13 mouse cellular contexts compared by ENCODE assay signal in the genomic region with DNA sequence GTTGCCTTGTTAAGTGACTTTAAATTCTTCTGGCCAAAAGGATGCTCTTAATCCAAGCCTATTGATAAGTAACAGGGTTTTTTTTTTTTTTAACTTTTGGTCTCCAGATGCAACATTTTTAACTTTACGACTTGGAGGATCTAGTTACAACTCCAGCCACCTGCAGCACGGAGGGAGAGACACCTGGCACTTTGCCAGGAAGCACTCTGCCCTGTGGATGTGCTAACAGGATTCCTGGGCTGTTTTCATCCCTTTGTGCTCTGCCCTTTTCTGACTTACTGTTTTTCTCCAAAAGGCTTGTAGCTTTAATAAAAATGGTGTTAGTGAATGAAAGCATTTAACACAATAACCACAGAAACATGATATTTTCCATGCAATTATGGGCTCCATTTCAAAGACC.
A peak's percentile ranks its signal among the peaks of the same experiment; 100 is the strongest.
DNase-seq lines count a peak whose midpoint lies in the region; ATAC-seq lines count a peak whose summit lies in the region.
"Had no signal": no experiment of that assay in that cellular context is flagged by ENCODE, and none has a peak within 500 bp of the region (broad histone marks: within the 10 kb centered on the region; RNA-seq: fewer than 3 reads in every experiment).

No protein-coding gene starts in this region.

- H3K9ac ChIP-seq in kidney, embryonic 16.5 days (replicated peaks; ENCODE audit: low read length): no peak overlapping the region
- H3K9ac ChIP-seq: embryonic facial prominence, embryonic 13.5 days; liver, embryonic 13.5 days; stomach, embryonic 15.5 days had no signal

- DNase-seq in embryo, embryonic 11.5 days (ENCODE audit: low read depth, low spot score): peak; percentile 51
- no peak for DNase-seq in embryo, embryonic 9.5 days (ENCODE audit: extremely low spot score)
- no peak for DNase-seq in kidney, adult 18-20 months
- peak; percentile 17 for DNase-seq in ZHBTc4 (ENCODE audit: low read depth, low spot score)
- peak; percentile 9 to 37 for DNase-seq in kidney, postnatal 36 days
- no peak for DNase-seq in right cerebral cortex, postnatal 25 days
- no peak for DNase-seq in ovary, postnatal 14 days (ENCODE audit: low spot score)
- DNase-seq: heart, postnatal 10 days; liver, embryonic 13.5 days; right cerebral cortex, adult 18-20 months had no signal

- WGBS in kidney, embryonic 16.5 days: 3% methylated on average over 2 of the region's 2 CpGs

- no peak overlapping the region for H3K4me2 ChIP-seq in kidney, embryonic 16.5 days (replicated peaks; ENCODE audit: low read depth, low read length)
- H3K4me2 ChIP-seq: embryonic facial prominence, embryonic 13.5 days; liver, embryonic 13.5 days; stomach, embryonic 15.5 days had no signal

- no peak overlapping the region for H3K4me3 ChIP-seq in kidney, embryonic 16.5 days (ENCODE audit: low read length)
- H3K4me3 ChIP-seq: embryonic facial prominence, embryonic 13.5 days; liver, embryonic 13.5 days; stomach, embryonic 15.5 days had no signal

- peak; percentile 77; the same call in 1 of the 2 replicates for ATAC-seq in kidney, embryonic 16.5 days (ENCODE audit: low FRiP score, low TSS enrichment)

- H3K27ac ChIP-seq in kidney, embryonic 16.5 days (ENCODE audit: low read length): peak overlapping the region; percentile 36; the same call in 1 of the 2 replicates
- H3K27ac ChIP-seq: embryonic facial prominence, embryonic 13.5 days; liver, embryonic 13.5 days; stomach, embryonic 15.5 days had no signal

- no peaks in the 10 kb centered on the region for H3K27me3 ChIP-seq in kidney, embryonic 16.5 days (ENCODE audit: insufficient read depth, low read length)
- H3K27me3 ChIP-seq: embryonic facial prominence, embryonic 13.5 days; liver, embryonic 13.5 days; stomach, embryonic 15.5 days had no signal

- H3K9me3 ChIP-seq in kidney, embryonic 16.5 days (ENCODE audit: low read length): no peaks in the 10 kb centered on the region
- H3K9me3 ChIP-seq: embryonic facial prominence, embryonic 13.5 days; liver, embryonic 13.5 days; stomach, embryonic 15.5 days had no signal

- no peaks in the 10 kb centered on the region for H3K36me3 ChIP-seq in kidney, embryonic 16.5 days (ENCODE audit: insufficient read depth, low read length)
- H3K36me3 ChIP-seq: embryonic facial prominence, embryonic 13.5 days; liver, embryonic 13.5 days; stomach, embryonic 15.5 days had no signal

- peaks cover 10% of the 10 kb centered on the region; the same call in 1 of the 2 replicates for H3K4me1 ChIP-seq in kidney, embryonic 16.5 days (ENCODE audit: insufficient read depth, low read length)
- H3K4me1 ChIP-seq: liver, embryonic 13.5 days; stomach, embryonic 15.5 days had no signal

Comparison
In these comparisons a context has a peak if more than half of its experiments do, and no peak if none do; other contexts are left out.
1. DNase-seq: peak in embryo, embryonic 11.5 days (single experiment), ZHBTc4 (single experiment) and kidney, postnatal 36 days (2 of 2); none in embryo, embryonic 9.5 days (single experiment), kidney, adult 18-20 months (single experiment), right cerebral cortex, postnatal 25 days (single experiment) and ovary, postnatal 14 days (single experiment).